Mouse (Mus musculus): ENCODE data around the gene Gm29110.
"Not testable (repeated sequence)": the region's sequence is repeated elsewhere in the genome, so short reads cannot be mapped to it uniquely, and the experiment has no call there.

Gm29110 gene

DNA sequence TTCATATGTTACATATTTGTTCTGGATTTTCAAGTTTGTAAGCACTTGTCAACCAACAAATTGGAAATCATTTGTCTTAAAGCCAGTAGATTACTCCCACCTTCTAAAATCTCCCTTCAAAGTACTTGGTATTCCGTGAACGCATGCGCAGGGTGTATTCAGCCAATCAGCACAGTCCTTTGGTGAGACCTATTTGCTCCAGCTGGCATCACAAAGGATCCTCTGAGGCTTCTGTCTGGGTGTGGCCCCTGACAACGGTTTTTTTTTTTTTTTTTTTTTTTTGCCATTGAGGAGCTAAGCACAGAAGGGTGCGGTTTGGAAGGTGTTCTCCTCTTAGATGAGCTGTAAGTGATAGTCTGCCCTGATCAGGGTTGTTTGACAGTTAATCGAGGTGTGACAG lies at the start of gene Gm29110:
Gene Gm29110 (plus strand): TSS at position 301 of the 400 bp plus-strand sequence.
- not testable (repeated sequence) for DNase-seq (ENCODE audit: low read depth)
